12 mouse cellular contexts compared by ENCODE assay signal in genomic region chr6:87026980-87027379, GRCm38 (mm10). TPM values are rescaled to one million over a fixed set of nuclear protein-coding genes. Genes with fewer than 3 reads are reported as not detected.
A peak's percentile ranks its signal among the peaks of the same experiment; 100 is the strongest.
DNase-seq lines count a peak whose midpoint lies in the region; ATAC-seq and TF ChIP-seq lines count a peak whose summit lies in the region.
"Had no signal": no experiment of that assay in that cellular context is flagged by ENCODE, and none has a peak within 500 bp of the region (broad histone marks: within the 10 kb centered on the region; RNA-seq: fewer than 3 reads in every experiment).

No protein-coding gene starts in this region.

- H3K4me1 ChIP-seq in liver, embryonic 11.5 days (replicated peaks; ENCODE audit: control insufficient read depth, insufficient read depth, low read length) = 0 out of 2 replicates have a peak, but pooled peaks cover 3% of the 10 kb centered on the region
- H3K4me1 ChIP-seq in bone marrow macrophage, adult 2 months (ENCODE audit: control insufficient read depth, insufficient read depth, low read length) = peaks cover 28% of the 10 kb centered on the region
- no peaks in the 10 kb centered on the region for H3K4me1 ChIP-seq in lung, postnatal 0 days (ENCODE audit: insufficient read depth, low read depth, low read length)
- H3K4me1 ChIP-seq in stomach, embryonic 15.5 days = no peaks in the 10 kb centered on the region
- H3K4me1 ChIP-seq in cerebellum, adult 2 months (ENCODE audit: control insufficient read depth, insufficient read depth, low read length) = no peaks in the 10 kb centered on the region
- H3K4me1 ChIP-seq: limb, embryonic 10.5 days had no signal

- no peak overlapping the region for H3K4me3 ChIP-seq in liver, embryonic 11.5 days (ENCODE audit: low read depth, low read length)
- H3K4me3 ChIP-seq in bone marrow macrophage, adult 2 months (ENCODE audit: insufficient read depth, low read length) = no peak overlapping the region
- no peak overlapping the region for H3K4me3 ChIP-seq in lung, postnatal 0 days (ENCODE audit: low read depth, low read length)
- no peak overlapping the region for H3K4me3 ChIP-seq in stomach, embryonic 15.5 days (replicated peaks)
- H3K4me3 ChIP-seq in cerebellum, adult 2 months (replicated peaks; ENCODE audit: insufficient read depth, low read depth, low read length) = no peak overlapping the region
- H3K4me3 ChIP-seq: erythroblast, embryonic 14.5 days; limb, embryonic 10.5 days had no signal

- peak; percentile 6 for DNase-seq in liver
- no peak for DNase-seq in liver, embryonic 11.5 days (ENCODE audit: low spot score)
- peak; percentile 78 for DNase-seq in lung, postnatal 0 days (ENCODE audit: low spot score)
- DNase-seq in cerebellum, adult 9-11 months = no peak
- DNase-seq in frontal cortex, postnatal 14 days (ENCODE audit: low spot score in 2 of 2) = no peak
- DNase-seq in cerebellum, adult 2 months = no peak
- DNase-seq: retina, postnatal 1 day had no signal

- TF ChIP-seq POLR2A in bone marrow macrophage, adult 2 months (IDR thresholded peaks at IDR 0.05; ENCODE audit: borderline replicate concordance, low read depth, low read length) = no peak
- no peak for TF ChIP-seq POLR2A in cerebellum, adult 2 months (IDR thresholded peaks at IDR 0.05; ENCODE audit: borderline replicate concordance, insufficient read depth, low read length)

- WGBS in liver, embryonic 11.5 days = 54% methylated on average over 7 of the region's 7 CpGs
- 46% methylated on average over 7 of the region's 7 CpGs for WGBS in lung, postnatal 0 days
- WGBS in stomach, embryonic 15.5 days = 58% methylated on average over 7 of the region's 7 CpGs
- WGBS in cerebellum, adult 2 months = 87% methylated on average over 7 of the region's 7 CpGs

- no peak overlapping the region for H3K27ac ChIP-seq in liver, embryonic 11.5 days (ENCODE audit: low read depth, low read length)
- H3K27ac ChIP-seq in bone marrow macrophage, adult 2 months (ENCODE audit: insufficient read depth, low read depth, low read length) = peak overlapping the region; percentile 23
- no peak overlapping the region for H3K27ac ChIP-seq in lung, postnatal 0 days (ENCODE audit: low read length)
- H3K27ac ChIP-seq in stomach, embryonic 15.5 days = no peak overlapping the region
- no peak overlapping the region for H3K27ac ChIP-seq in cerebellum, adult 2 months (ENCODE audit: insufficient read depth, low read length)
- H3K27ac ChIP-seq: hindbrain, postnatal 0 days; limb, embryonic 10.5 days had no signal

- no peaks in the 10 kb centered on the region for H3K9me3 ChIP-seq in liver, embryonic 11.5 days (ENCODE audit: control insufficient read depth, low read length)
- no peaks in the 10 kb centered on the region for H3K9me3 ChIP-seq in lung, postnatal 0 days (ENCODE audit: low read length)
- no peaks in the 10 kb centered on the region for H3K9me3 ChIP-seq in stomach, embryonic 15.5 days
- H3K9me3 ChIP-seq: limb, embryonic 10.5 days had no signal

- no peak for ATAC-seq in liver, embryonic 11.5 days (replicated peaks; ENCODE audit: low FRiP score)
- peak; percentile 73 for ATAC-seq in lung, postnatal 0 days
- 0 out of 2 replicates have a peak, but pooled peaks have one; percentile 43 for ATAC-seq in stomach, embryonic 15.5 days (ENCODE audit: insufficient read depth, low FRiP score, low read depth)
- ATAC-seq: hindbrain, postnatal 0 days had no signal

- no peak overlapping the region for H3K9ac ChIP-seq in liver, embryonic 11.5 days (ENCODE audit: low read depth, low read length)
- no peak overlapping the region for H3K9ac ChIP-seq in lung, postnatal 0 days (replicated peaks; ENCODE audit: low read depth)
- no peak overlapping the region for H3K9ac ChIP-seq in stomach, embryonic 15.5 days

- no peaks in the 10 kb centered on the region for H3K27me3 ChIP-seq in liver, embryonic 11.5 days (replicated peaks; ENCODE audit: control insufficient read depth, insufficient read depth, low read length)
- H3K27me3 ChIP-seq in lung, postnatal 0 days (replicated peaks; ENCODE audit: insufficient read depth, low read length) = no peaks in the 10 kb centered on the region
- H3K27me3 ChIP-seq in stomach, embryonic 15.5 days (replicated peaks) = no peaks in the 10 kb centered on the region
- H3K27me3 ChIP-seq in cerebellum, adult 2 months (ENCODE audit: control insufficient read depth, insufficient read depth, low read length) = no peaks in the 10 kb centered on the region

- no peak overlapping the region for H3K4me2 ChIP-seq in liver, embryonic 11.5 days
- H3K4me2 ChIP-seq in lung, postnatal 0 days (replicated peaks; ENCODE audit: low read depth, low read length) = no peak overlapping the region
- no peak overlapping the region for H3K4me2 ChIP-seq in stomach, embryonic 15.5 days

- peaks cover 13% of the 10 kb centered on the region for H3K36me3 ChIP-seq in liver, embryonic 11.5 days (ENCODE audit: control insufficient read depth, insufficient read depth, low read length)
- peaks cover 17% of the 10 kb centered on the region for H3K36me3 ChIP-seq in lung, postnatal 0 days (ENCODE audit: insufficient read depth, low read length)
- peaks cover 18% of the 10 kb centered on the region for H3K36me3 ChIP-seq in stomach, embryonic 15.5 days

- peak; percentile 49 for TF ChIP-seq EP300 in lung, postnatal 0 days (IDR thresholded peaks at IDR 0.05)

- TF ChIP-seq CTCF in bone marrow macrophage, adult 2 months (IDR thresholded peaks at IDR 0.05; ENCODE audit: low read depth, low read length) = no peak
- TF ChIP-seq CTCF in lung, postnatal 0 days (IDR thresholded peaks at IDR 0.05) = no peak
- TF ChIP-seq CTCF in cerebellum, adult 2 months (IDR thresholded peaks at IDR 0.05; ENCODE audit: borderline replicate concordance, insufficient read depth, low read depth, low read length) = no peak

RNA-seq across cellular contexts. Expression of gene Gfpt1, which starts 15.7 kb away (rescaled TPM):
- 15.8 and 18.3 TPM in 2 replicates for polyA plus RNA-seq in liver, embryonic 11.5 days (2014; fragmentation: Nextera tagmentation; extraction: Ambion mirVana)
- polyA plus RNA-seq in bone marrow macrophage, adult 2 months (2012; ENCODE audit: insufficient read depth, insufficient read length, missing spikeins) = 14.4 and 14.6 TPM in 2 replicates
- 10.8 and 11.5 TPM in 2 replicates for polyA plus RNA-seq in lung, postnatal 0 days (2015; fragmentation: Nextera tagmentation; extraction: Ambion mirVana)
- polyA plus RNA-seq in stomach, embryonic 15.5 days (2015; fragmentation: Nextera tagmentation; extraction: Ambion mirVana) = 24.8 and 27.8 TPM in 2 replicates
- 26.4 and 28.7 TPM in 2 replicates for polyA plus RNA-seq in cerebellum, adult 2 months (2012; rRNA removed)

RNA-seq across cellular contexts. Expression of gene Nfu1, which starts 17.9 kb away (rescaled TPM):
- 92.4 and 105 TPM in 2 replicates for polyA plus RNA-seq in liver, embryonic 11.5 days (2014; fragmentation: Nextera tagmentation; extraction: Ambion mirVana)
- 69.6 and 75.2 TPM in 2 replicates for polyA plus RNA-seq in bone marrow macrophage, adult 2 months (2012; ENCODE audit: insufficient read depth, insufficient read length, missing spikeins)
- polyA plus RNA-seq in lung, postnatal 0 days (2015; fragmentation: Nextera tagmentation; extraction: Ambion mirVana) = 70.7 and 72.9 TPM in 2 replicates
- polyA plus RNA-seq in stomach, embryonic 15.5 days (2015; fragmentation: Nextera tagmentation; extraction: Ambion mirVana) = 93.0 and 97.9 TPM in 2 replicates
- polyA plus RNA-seq in cerebellum, adult 2 months (2012; rRNA removed) = 130 and 152 TPM in 2 replicates

Comparison
In these comparisons a context has a peak if more than half of its experiments do, and no peak if none do; other contexts are left out.
1. DNase-seq: peak in liver (single experiment) and lung, postnatal 0 days (single experiment); none in liver, embryonic 11.5 days (single experiment), cerebellum, adult 9-11 months (single experiment), frontal cortex, postnatal 14 days (0 of 2) and cerebellum, adult 2 months (0 of 2).